Mouse (Mus musculus) megakaryocyte-erythroid progenitor cell, adult 5-6 weeks (primary cell): Measurements from ENCODE around the gene Utf1. TPM values are rescaled to one million over a fixed set of nuclear protein-coding genes. Genes with fewer than 3 reads are reported as not detected.
A peak's percentile ranks its signal among the peaks of the same experiment; 100 is the strongest.

Experiments
- ATAC-seq: replicated peaks from 2 replicates; pipeline ENCODE4 v1.8.0; 2016; ENCODE audit warnings: mild to moderate bottlenecking, inconsistent platforms; ENCODE audit not compliant: severe bottlenecking, poor library complexity, low FRiP score, low TSS enrichment
- total RNA-seq, 2 experiments: library from RNA; stranded (forward) in 1 of 2; stranded (reverse) in 1 of 2; fragments of 200-1000, 215-1000 nt in 1 of 2; fragments of >200 nt in 1 of 2; fragmentation: Nextera tagmentation in 1 of 2; gene quantifications; 2 replicates each; pipeline ENCODE4 v1.2.3; 2014 to 2017

Utf1 gene
- total RNA-seq, 2 experiments from 2014 or later = not detected

- no peak for ATAC-seq
These were observed 6.9 kb upstream of the Utf1 start for GRCm38 (mm10) chr7:139936705-139937104.

DNA sequence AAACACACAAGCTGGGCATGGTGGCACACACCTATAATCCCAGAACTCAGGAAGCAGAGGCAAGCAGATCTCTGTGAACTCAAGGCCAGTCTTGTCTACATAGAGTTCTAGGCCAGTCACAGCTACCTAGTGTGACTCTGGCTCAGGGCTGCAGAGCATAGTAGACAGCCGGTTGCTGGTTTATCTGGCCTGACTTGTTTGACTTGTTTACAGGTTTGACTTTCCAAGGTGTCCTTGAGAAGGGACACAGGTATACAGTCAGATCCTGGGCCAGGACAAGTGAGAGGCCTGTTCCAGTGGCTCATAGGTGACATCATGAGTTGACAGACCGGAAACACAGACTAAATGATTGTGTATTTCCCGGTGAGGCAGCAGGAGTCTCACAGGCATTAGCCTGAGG lies 6.5 kb upstream of the Utf1 start:
- ATAC-seq = no peak

GRCm38 (mm10) chr7:139937810-139938209 lies 5.8 kb upstream of the Utf1 start:
- no peak for ATAC-seq

GRCm38 (mm10) chr7:139940476-139941209 lies 2.9 kb upstream of the Utf1 start:
- no peak for ATAC-seq

DNA sequence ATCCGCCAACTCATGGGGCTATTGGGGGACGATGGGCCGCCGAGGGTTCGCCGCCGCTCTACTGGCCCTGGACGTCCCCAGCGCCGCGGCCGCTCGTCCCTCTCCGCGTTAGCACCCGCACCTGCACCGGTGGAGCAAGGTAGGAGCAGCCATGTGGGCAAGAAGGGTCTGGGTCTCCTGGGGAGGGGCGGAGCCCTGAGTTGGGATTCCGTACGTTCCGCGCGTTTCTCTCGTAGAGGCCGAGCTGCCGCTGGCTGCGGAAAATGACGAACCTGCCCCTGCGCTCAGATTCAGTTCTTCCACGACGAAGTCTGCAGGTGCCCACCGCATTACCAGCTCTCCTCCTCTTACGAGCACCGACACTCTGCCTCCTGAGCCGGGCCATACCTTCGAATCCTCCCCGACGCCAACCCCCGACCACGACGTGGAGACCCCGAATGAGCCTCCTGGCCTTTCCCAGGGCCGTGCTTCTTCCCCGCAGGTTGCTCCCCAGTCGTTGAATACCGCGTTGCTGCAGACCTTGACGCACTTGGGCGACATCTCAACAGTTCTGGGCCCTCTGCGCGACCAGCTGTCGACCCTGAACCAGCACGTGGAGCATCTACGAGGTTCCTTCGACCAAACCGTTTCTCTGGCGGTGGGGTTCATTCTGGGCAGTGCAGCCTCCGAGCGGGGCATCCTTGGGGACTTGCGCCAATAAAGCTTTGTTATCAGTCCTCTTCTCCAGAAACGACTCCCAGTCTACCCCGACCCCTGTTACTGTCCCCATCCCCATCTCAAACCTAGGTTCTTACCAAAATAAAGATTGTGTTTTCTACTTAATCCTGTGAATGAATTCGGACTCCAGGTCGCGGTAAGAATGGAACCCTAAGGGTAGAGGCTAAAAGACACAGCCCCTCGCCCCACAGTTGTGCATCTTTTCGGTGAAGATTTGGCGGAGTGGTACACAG lies 977 bp downstream of the Utf1 start:
- peak; percentile 12; the same call in 1 of the 2 replicates for ATAC-seq

DNA sequence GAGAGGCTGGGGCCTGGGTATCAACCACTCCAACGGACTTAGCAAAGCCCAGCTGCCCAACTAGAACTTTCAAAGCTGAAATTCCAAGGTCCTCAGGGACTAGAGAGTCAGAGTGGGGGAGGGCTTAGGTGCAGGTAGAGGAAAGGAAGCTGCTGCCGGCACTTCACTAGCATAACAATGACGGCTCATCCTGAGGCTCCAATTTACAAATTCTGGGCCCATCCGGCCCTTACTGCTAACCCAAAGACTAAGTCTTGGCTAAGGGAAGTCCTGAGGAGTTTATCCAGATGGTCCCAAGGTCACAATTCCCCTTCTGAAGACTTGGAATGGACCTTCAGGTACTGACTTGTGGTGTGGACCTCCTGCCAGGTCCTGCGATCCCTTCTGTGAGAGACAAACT lies 1.9 kb downstream of the Utf1 start:
- ATAC-seq = no peak

DNA sequence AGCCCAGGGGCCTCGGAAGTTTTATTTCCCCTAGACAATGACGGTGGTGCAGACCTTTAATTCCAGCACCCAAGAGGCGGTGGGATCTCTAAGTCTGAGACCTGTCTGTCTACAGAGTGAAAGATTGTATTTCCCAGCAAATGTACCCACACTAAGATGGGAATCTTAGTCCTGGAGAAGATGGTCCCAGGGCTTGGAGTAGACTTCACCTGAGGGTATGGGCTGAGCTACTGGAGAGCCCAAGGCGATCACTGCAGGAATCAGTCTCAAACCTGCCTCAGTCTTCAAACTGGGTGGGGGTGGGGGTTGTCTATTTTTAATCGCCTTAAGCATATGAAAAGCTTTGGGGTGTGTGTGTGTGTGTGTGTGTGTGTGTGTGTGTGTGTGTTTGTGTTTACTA lies 2.4 kb downstream of the Utf1 start:
- no peak for ATAC-seq

DNA sequence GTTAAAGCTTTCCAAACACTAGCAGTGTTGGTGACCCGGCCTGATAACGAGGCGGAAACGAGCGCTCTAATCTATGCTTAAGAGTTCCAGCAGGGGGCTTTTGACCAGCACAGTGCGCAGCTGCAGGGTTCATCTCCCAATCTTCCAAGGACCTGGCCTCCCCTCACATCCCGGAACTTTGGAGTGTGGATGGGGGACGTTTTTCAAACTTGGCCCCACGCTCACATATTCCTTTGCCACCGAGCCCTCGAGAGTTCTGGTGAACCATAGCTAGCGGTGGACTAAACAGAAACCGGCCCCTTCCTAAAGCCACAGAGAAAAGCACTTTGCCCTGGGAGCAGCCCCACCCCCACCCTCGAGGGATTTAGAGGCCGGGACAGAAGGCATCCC lies 6.3 kb downstream of the Utf1 start:
- peak; percentile 81 for ATAC-seq

DNA sequence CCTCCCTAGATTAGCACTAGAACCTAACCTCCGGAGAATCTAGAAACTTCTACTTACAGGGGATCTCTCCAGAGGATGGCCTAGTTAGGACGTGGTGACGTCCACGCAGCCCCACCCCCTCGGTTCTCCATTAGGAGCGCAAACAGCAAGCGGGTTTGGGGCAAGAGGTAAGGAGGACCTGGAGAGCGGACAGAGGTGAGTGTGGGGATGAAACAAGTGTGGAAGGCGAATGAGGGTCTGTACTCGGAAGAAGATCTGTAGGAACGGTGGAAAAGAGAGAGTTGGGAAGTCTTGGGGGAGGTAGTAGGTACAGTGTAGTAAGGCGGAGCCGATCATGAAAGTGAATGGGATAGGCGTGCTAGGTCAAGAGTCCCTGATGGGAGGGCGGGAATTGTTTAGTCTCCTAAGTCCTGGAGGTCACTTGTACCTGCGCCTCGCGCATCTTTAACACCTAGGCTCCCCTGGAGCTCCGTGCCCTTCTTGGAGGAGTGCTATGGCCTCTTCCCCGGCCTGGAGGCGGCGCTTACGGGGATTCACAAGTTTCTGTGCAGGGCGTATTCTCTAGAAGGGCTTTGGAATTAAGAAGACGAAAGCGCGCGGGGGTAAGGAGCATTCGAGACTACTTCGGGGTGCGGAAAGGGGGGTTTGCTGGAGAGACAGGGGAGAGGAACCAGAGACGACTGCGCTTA lies 6.8 kb downstream of the Utf1 start:
- ATAC-seq = peak; percentile 78

DNA sequence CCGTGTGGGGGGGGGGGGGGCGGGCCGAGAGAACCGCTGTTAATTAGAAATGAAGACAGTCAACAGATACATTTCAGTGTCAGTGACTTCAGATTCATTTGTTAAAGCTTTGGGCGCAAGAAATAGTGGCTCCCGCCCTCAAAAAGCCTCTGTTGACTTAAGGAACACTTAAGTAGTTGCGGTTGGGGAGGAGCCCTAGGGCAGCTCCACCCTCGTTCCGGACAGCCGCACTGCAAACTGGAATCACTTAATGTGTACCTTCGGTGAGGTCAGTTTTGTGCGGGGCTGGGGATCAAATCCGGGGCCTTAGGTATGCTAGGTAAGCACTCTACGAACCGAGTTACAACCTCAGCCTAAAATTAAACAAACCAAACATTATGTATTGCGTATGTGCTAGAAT lies 7.5 kb downstream of the Utf1 start:
- peak; percentile 31; the same call in 1 of the 2 replicates for ATAC-seq

DNA sequence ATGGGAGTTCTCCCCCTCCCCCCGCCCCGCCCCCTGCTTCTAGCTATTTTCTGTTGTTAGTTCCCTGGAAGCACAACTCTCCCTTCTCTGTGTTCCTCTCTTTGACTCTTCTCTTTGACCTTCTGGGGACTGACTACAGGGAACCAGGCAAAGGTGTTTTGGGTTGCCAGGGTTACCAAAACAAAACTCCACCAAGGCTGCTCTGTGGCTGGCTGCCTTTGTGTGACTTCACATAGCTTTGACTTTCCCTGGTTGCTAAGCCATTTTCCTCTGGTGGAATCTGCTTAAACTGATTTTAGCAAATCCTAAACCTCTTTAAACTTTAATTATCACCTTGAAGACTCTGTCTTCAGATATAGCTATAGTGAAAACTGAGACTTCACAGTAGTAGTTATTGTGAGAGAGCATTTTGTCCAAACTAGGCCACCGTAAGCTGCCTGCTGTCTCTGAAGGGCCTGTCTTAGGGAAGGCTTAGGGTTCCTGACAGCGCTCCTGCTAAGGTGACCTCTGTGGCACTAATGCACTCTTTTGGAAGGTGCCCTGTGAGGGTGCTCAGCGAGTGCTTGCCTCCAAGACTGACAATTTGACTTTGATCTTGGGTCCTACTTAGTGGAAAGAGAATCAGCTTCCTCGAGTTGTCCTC lies 8.5 kb downstream of the Utf1 start:
- ATAC-seq = no peak

DNA sequence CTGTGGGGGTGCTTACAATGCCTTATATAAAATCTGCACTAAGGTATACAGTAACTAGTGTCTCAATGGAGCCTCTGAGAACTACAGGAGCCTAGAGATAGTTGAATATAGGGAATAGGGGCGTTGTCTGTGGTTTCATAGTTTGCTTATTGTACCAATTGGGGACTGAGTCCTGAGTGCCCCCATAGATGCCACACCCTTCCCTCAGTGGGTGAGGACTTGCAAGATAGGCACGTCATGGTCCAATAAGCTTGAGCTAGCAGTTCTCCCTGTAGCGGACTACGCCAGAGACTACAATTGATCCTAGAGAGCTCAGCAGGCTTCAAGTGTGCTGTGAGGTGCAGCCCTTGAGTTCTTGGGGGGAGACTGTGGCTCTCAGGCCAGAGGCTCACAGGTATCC lies 11.9 kb downstream of the Utf1 start:
- ATAC-seq = peak; percentile 93

DNA sequence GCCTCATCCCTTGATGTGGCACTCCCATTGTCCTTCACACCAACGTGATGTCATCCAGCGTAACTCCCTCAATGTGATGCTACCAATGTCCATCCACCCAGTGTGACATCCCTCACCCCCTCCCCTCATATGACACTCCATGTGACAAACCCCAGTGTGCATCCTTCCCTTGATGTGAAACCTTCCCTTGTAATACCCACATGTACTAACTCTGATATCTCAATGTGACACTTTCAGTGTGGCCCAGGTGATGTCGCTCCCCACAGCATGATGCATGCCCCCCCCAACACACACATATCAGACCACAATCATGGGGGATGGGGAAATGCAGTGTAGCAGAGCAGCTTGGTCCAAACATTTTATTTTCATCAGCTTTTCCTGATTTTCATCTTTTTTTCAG lies 13.1 kb downstream of the Utf1 start:
- ATAC-seq = no peak

GRCm38 (mm10) chr7:139957437-139957836 lies 13.8 kb downstream of the Utf1 start:
- no peak for ATAC-seq

DNA sequence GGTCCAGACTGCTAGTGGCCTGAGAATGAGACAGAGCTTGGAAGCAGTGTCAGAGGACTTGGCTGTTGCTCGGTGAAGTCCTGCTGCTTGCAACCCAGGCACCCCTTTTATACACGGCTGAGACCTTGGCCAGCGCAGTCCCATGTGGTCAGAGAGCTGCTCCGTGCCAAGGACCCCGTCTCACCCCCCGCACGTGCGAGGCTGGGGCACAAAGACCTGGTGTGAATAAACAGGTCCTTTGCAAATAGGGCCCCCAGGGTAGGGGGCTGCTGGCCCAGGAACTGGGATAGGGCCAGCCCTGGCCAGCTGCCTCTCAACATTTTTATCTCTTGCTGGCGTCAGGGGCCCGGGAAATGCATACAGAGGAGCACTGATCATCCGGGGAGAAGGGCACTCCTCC lies 14.4 kb downstream of the Utf1 start:
- ATAC-seq = no peak

GRCm38 (mm10) chr7:139961141-139961540 lies 17.6 kb downstream of the Utf1 start:
- ATAC-seq = no peak

GRCm38 (mm10) chr7:139963814-139964213 lies 20.2 kb downstream of the Utf1 start:
- no peak for ATAC-seq

- ATAC-seq = no peak
These were observed 23.6 kb downstream of the Utf1 start for GRCm38 (mm10) chr7:139967175-139967574.

DNA sequence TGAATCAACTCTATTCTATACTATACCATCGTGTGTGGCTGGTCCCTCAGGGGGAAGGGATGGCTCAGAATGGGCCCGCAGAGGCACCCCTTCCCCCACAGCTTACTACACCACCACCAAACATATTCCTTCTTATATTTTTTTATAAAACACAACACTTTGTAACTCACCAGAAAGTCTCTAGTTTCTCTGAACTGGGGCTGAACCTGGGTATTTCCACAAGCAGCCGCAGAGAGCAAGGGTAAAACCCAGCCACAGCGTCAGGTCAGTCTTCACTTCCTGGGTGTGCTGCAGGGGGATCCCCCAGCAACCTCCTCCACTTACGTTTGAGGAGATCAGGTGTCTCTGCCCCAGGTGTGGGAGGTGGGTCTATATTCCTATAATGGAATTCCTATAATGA lies 24.8 kb downstream of the Utf1 start:
- no peak for ATAC-seq
